Mouse (Mus musculus) midbrain, embryonic 16.5 days (tissue): ENCODE measurements around the gene Gnl1. TPM values are rescaled to one million over a fixed set of nuclear protein-coding genes. Genes with fewer than 3 reads are reported as not detected.
"Not testable (repeated sequence)": the region's sequence is repeated elsewhere in the genome, so short reads cannot be mapped to it uniquely, and the experiment has no call there.

Experiments used
- ATAC-seq: fragments of 200-750 bp; cut with Nextera tagmentation; 2 replicates; pipeline ENCODE4 v1.8.0; 2017; ENCODE audit warnings: moderate TSS enrichment
- H3K27ac ChIP-seq: fragments of 300-500 bp; sonication (generic); 2 replicates; pipeline ENCODE4 v1.5.1; 2014; ENCODE audit warnings: mild to moderate bottlenecking, low read length, mixed read lengths
- H3K27me3 ChIP-seq: fragments of 300-500 bp; sonication (generic); 2 replicates; pipeline ENCODE4 v1.6.1; 2014; ENCODE audit warnings: low read depth, low read length, mixed read lengths; ENCODE audit not compliant: control insufficient read depth, insufficient read depth
- H3K36me3 ChIP-seq: fragments of 300-500 bp; sonication (generic); 2 replicates; pipeline ENCODE4 v1.6.1; 2014; ENCODE audit warnings: mild to moderate bottlenecking, low read length, moderate library complexity, mixed read lengths; ENCODE audit not compliant: control insufficient read depth, insufficient read depth
- H3K4me1 ChIP-seq: fragments of 300-500 bp; sonication (generic); 2 replicates; pipeline ENCODE4 v1.6.1; 2014; ENCODE audit warnings: mild to moderate bottlenecking, low read length, mixed read lengths; ENCODE audit not compliant: control insufficient read depth, insufficient read depth
- H3K4me2 ChIP-seq: fragments of 300-500 bp; sonication (generic); 2 replicates; pipeline ENCODE4 v1.6.1; 2014; ENCODE audit warnings: mild to moderate bottlenecking, low read length, mixed read lengths
- H3K4me3 ChIP-seq: fragments of 300-500 bp; sonication (generic); 2 replicates; pipeline ENCODE4 v1.5.1; 2014; ENCODE audit warnings: low read depth, mild to moderate bottlenecking, low read length, moderate library complexity, mixed read lengths
- H3K9ac ChIP-seq: fragments of 300-500 bp; sonication (generic); 2 replicates; pipeline ENCODE4 v1.6.1; 2014; ENCODE audit warnings: low read depth, low read length, mixed read lengths
- H3K9me3 ChIP-seq: fragments of 300-500 bp; sonication (generic); replicated peaks from 2 replicates; pipeline ENCODE4 v1.6.1; 2014; ENCODE audit warnings: mild to moderate bottlenecking, low read length, mixed read lengths; ENCODE audit not compliant: control insufficient read depth, poor library complexity, severe bottlenecking
- WGBS: fragments of 180-500 bp; shearing (Covaris S2); extraction: QIAGEN DNeasy Blood & Tissue Kit; methylation state at CpG from one replicate; pipeline ENCODE4 v1.1.7; 2014; 5-methylcytosine and 5-hydroxymethylcytosine counted together
- polyA plus RNA-seq: library from polyadenylated mRNA; unstranded; fragments of >200 nt; fragmentation: Nextera tagmentation; extraction: Ambion mirVana; gene quantifications from 2 replicates; pipeline ENCODE4 v1.2.1, GENCODE M21; 2015

The Gnl1 gene
- polyA plus RNA-seq, 1 experiment from 2014 or later: 66.8 TPM

DNA sequence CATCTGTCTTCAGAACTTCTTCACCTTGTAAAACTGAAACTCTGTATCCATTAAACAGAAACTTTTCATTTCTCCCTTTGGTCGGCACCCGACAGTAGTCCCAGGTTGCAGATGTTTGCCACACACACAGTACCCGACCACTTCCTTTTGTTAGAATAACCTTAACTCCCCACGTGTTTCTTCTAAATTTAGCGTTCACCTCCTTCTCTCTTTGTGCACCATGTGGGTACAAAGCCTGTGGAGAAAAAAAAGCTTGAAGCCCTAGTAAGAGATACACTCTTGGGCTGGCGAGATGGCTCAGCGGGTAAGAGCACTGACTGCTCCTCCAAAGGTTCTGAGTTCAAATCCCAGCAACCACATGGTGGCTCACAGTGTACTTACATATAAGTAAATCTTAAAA is 19.7 kb downstream of the Gnl1 start:
- Histone ChIP-seq H3K27ac (no peak overlapping the region), H3K9me3 (no peaks in the 10 kb centered on the region), H3K4me2 (no peak overlapping the region), H3K36me3 (no peaks in the 10 kb centered on the region), H3K4me1 (peaks cover 19% of the 10 kb centered on the region), H3K4me3 (no peak overlapping the region), H3K27me3 (no peaks in the 10 kb centered on the region), H3K9ac (no peak overlapping the region)
- 92% methylated on average over 7 of the region's 7 CpGs for whole genome bisulfite sequencing
- no peak for ATAC-seq

DNA sequence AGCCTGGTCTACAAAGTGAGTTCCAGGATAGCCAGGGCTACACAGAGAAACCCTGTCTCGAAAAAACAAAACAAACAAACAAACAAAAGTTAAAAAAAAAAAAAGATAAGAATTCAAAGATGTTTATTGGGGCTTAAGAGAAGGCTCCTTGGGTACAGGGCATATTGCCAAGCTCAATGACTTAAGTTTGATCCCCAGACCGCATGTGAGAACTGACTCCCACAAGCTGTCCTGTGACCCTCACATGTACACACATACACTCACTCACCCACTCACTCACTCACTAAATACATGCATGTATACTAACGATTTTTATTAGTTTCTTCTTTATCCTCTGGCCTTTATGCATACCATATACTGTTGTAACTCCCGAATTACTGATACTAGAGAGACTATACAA is 20.7 kb downstream of the Gnl1 start:
- H3K9ac ChIP-seq: no peak overlapping the region
- no peak overlapping the region for H3K4me3 ChIP-seq
- no peak for ATAC-seq
- H3K27me3 ChIP-seq: no peaks in the 10 kb centered on the region
- H3K36me3 ChIP-seq: no peaks in the 10 kb centered on the region
- no peaks in the 10 kb centered on the region for H3K9me3 ChIP-seq
- WGBS: 92% methylated on average over 4 of the region's 4 CpGs
- peaks cover 19% of the 10 kb centered on the region for H3K4me1 ChIP-seq
- H3K4me2 ChIP-seq: no peak overlapping the region
- no peak overlapping the region for H3K27ac ChIP-seq

DNA sequence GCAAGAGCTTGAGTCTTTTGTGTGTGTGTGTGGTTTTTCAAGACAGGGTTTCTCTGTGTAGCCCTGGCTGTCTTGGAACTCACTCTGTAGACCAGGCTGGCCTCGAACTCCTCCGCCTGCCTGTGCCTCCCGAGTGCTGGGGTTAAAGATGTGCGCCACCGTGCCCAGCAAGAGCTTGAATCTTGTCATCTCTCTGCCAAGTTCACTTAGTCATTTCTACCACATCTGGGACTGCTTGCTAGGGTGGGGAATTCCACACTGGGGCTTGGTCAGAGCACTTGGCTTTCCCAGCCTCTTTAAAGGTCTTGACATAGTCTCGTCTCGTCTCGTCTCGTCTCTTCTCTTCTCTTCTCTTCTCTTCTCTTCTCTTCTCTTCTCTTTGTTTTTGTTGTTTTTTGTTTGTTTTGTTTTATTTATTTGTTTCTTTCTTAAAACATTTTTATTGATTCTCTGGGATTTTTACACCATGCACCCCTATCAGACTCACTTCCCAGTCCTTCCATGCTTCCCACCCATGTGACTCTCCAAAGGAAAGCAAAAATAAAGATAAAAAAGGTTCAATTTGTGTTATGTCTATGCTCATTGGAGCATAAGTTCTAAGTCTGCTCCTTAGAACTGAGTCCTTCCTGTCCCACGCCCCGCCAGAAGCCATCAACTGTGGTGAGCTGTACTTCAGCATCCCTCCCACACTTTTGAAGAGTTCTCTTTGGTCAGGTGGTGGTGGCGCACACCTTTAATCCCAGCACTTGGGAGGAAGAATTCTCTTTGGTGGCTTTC is 21.7 kb downstream of the Gnl1 start:
- WGBS: 95% methylated on average over 12 of the region's 12 CpGs
- no peaks in the 10 kb centered on the region for H3K36me3 ChIP-seq
- no peak overlapping the region for H3K4me2 ChIP-seq
- ATAC-seq: no peak
- H3K9ac ChIP-seq: no peak overlapping the region
- no peaks in the 10 kb centered on the region for H3K27me3 ChIP-seq
- peaks cover 9% of the 10 kb centered on the region for H3K4me1 ChIP-seq
- no peak overlapping the region for H3K27ac ChIP-seq
- H3K4me3 ChIP-seq: no peak overlapping the region
- no peaks in the 10 kb centered on the region for H3K9me3 ChIP-seq

DNA sequence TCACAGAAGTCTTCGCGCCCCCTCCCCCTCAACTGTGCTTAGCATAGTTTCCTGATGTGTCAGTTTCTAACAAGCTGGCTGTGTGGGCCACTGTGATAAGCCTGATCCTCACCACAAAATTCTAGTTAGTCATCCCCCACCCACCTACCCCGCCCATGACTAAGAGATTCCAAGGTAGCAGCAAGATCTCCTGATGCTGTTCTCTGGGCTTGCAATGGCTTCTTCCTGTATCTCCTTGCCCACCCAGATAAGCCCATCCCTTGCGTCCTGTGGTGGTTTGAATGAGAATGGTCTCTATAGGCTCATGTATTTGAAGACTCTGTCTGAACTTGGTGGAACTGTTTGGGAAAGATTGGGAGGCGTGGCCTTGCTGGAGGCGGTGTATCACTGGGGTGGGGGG is 22.3 kb downstream of the Gnl1 start:
- no peak for ATAC-seq
- Histone ChIP-seq H3K36me3 (no peaks in the 10 kb centered on the region), H3K9ac (no peak overlapping the region), H3K4me3 (no peak overlapping the region), H3K27me3 (no peaks in the 10 kb centered on the region), H3K4me1 (peaks cover 8% of the 10 kb centered on the region), H3K27ac (no peak overlapping the region), H3K4me2 (no peak overlapping the region), H3K9me3 (no peaks in the 10 kb centered on the region)
- WGBS: 99% methylated on average over 6 of the region's 6 CpGs

DNA sequence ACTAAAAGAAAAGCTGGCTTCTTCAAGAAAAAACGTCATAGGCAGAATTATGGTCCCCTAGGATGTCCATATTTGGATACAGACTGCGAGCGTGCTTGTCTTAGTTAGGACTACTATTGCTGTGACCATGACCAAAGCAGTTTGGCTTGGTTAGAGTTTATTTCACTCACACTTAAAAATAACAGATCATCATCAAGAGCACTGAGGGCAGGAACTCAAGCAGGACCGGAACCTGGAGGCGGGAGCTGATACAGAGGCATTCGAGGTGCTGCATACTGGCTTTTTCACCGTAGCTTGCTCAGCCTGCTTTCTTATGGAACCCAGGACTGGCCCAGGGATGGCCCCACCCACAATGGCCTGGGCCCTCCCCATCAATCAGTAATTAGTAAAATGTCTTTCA is 23.7 kb downstream of the Gnl1 start:
- H3K27ac ChIP-seq: no peak overlapping the region
- H3K9ac ChIP-seq: no peak overlapping the region
- H3K4me1 ChIP-seq: no peaks in the 10 kb centered on the region
- H3K27me3 ChIP-seq: no peaks in the 10 kb centered on the region
- H3K4me3 ChIP-seq: no peak overlapping the region
- no peaks in the 10 kb centered on the region for H3K36me3 ChIP-seq
- ATAC-seq: no peak
- H3K9me3 ChIP-seq: no peaks in the 10 kb centered on the region
- H3K4me2 ChIP-seq: no peak overlapping the region
- 97% methylated on average over 7 of the region's 7 CpGs for WGBS

DNA sequence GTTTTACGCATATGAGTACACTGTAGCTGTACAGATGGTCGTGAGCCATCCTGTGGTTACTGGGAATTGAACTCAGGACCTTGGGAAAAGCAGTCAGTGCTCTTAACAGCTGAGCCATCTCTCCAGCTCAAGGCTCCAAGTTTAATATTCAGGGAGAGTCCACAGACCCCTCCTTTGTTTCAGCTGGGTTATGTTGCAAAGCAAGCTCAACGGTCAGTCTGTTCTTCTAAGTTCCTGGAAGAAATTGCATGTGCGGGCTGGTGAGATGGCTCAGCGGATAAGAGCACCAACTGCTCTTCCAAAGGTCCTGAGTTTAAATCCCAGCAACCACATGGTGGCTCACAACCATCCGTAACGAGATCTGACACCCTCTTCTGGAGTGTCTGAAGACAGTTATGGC is 24.8 kb downstream of the Gnl1 start:
- not testable (repeated sequence) for H3K4me3 ChIP-seq, ATAC-seq, H3K4me2 ChIP-seq, H3K27me3 ChIP-seq, H3K9ac ChIP-seq, H3K4me1 ChIP-seq, H3K9me3 ChIP-seq, H3K27ac ChIP-seq, H3K36me3 ChIP-seq
- WGBS: 94% methylated on average over 7 of the region's 7 CpGs

DNA sequence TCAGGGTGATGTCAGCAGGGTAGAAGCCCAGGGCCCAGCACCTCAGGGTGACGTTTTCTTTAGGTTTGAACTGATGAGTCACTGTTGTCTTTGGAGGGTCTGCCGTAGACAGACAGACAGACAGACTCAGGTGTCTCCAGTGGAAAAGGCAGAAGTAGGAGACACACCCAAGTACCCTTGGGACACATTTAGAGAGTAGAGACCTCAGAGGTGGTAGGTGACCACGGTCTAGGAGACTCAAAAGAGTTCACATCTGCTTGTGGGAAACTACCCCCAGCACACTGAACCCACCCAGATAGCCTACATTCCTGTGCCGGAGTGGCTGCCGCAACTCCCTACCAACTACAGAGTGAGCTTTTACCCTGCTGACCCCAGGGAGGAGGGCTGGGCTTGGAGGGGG is 35.3 kb downstream of the Gnl1 start:
- Histone ChIP-seq H3K27ac (no peak overlapping the region), H3K4me1 (no peaks in the 10 kb centered on the region), H3K9me3 (no peaks in the 10 kb centered on the region), H3K36me3 (peaks cover 8% of the 10 kb centered on the region; the same call in 1 of the 2 replicates), H3K4me3 (no peak overlapping the region), H3K9ac (no peak overlapping the region), H3K4me2 (no peak overlapping the region), H3K27me3 (no peaks in the 10 kb centered on the region)
- ATAC-seq: no peak
- WGBS: 94% methylated on average over 5 of the region's 5 CpGs

DNA sequence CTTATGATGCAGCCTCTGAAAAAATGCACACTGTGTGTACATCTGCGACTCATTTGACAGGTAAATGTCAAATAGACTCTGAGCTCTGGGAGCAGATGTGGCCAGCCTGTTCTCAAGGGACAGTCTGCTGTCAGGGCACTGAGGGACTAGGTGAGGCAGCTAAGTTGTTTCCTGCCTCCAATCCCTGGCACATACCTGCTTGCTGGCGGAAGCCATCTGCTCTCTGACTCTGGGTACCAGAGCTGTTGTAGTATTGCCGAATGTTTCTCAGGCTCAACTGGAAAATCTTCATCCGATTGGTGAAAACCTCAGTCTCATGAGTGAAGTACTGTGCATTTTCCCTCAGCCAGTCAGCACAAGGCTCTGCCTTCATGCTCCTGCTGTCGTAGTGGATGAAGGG is 37.4 kb downstream of the Gnl1 start:
- H3K36me3 ChIP-seq: peaks cover 8% of the 10 kb centered on the region; the same call in 1 of the 2 replicates
- H3K9me3 ChIP-seq: no peaks in the 10 kb centered on the region
- H3K4me1 ChIP-seq: no peaks in the 10 kb centered on the region
- 90% methylated on average over 5 of the region's 5 CpGs for WGBS
- H3K9ac ChIP-seq: no peak overlapping the region
- H3K27me3 ChIP-seq: no peaks in the 10 kb centered on the region
- ATAC-seq: no peak
- no peak overlapping the region for H3K27ac ChIP-seq
- H3K4me3 ChIP-seq: no peak overlapping the region
- H3K4me2 ChIP-seq: no peak overlapping the region

DNA sequence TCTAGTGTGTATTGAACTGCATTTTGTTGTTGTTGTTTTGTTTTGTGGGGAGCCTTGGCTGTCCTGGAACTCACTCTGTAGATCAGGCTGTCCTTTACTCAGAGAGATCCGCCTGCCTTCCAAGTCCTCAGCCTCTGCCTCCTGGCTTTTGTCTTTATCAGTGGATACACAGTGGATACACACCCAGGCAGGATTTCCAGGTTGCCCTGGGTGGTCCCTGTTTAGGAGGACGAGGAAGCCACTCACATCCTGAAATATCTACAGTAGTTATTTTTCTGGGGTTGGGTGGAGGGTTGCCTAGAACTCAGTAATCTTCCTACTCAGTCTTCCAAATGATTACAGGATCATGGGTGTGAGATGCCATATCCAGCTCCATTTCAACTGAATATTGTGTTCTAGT is 39.3 kb downstream of the Gnl1 start:
- H3K4me1 ChIP-seq: no peaks in the 10 kb centered on the region
- H3K4me3 ChIP-seq: no peak overlapping the region
- no peak overlapping the region for H3K4me2 ChIP-seq
- no peaks in the 10 kb centered on the region for H3K27me3 ChIP-seq
- no peaks in the 10 kb centered on the region for H3K9me3 ChIP-seq
- 75% methylated on average over 2 of the region's 2 CpGs for whole genome bisulfite sequencing
- no peak for ATAC-seq
- peaks cover 8% of the 10 kb centered on the region; the same call in 1 of the 2 replicates for H3K36me3 ChIP-seq
- no peak overlapping the region for H3K27ac ChIP-seq
- no peak overlapping the region for H3K9ac ChIP-seq
